Mouse (Mus musculus) NIH3T3 (cell line): ENCODE data around the gene 4930502E18Rik.
"Not testable (repeated sequence)": the region's sequence is repeated elsewhere in the genome, so short reads cannot be mapped to it uniquely, and the experiment has no call there.

Experiments used
- DNase-seq: peaks from one replicate; pipeline ENCODE4 v3.0.0-alpha.2; 2012; ENCODE audit warnings: low read depth

4930502E18Rik gene

GRCm38 (mm10) chrX:53724596-53724995 lies at the start of gene 4930502E18Rik:
Gene 4930502E18Rik (plus strand): TSS chrX:53724826.
- DNase-seq: no peak

GRCm38 (mm10) chrX:53676943-53677342 lies 47.7 kb upstream of the 4930502E18Rik start:
- DNase-seq: not testable (repeated sequence)

GRCm38 (mm10) chrX:53682650-53683049 lies 42.0 kb upstream of the 4930502E18Rik start:
- DNase-seq: not testable (repeated sequence)

GRCm38 (mm10) chrX:53684676-53685075 lies 40.0 kb upstream of the 4930502E18Rik start:
- DNase-seq: not testable (repeated sequence)

- no peak for DNase-seq
Measured at GRCm38 (mm10) chrX:53692065-53692464, 32.6 kb upstream of the 4930502E18Rik start.

- no peak for DNase-seq
Measured at GRCm38 (mm10) chrX:53693141-53693540, 31.5 kb upstream of the 4930502E18Rik start.

GRCm38 (mm10) chrX:53694008-53694777 lies 30.4 kb upstream of the 4930502E18Rik start:
- DNase-seq: no peak

GRCm38 (mm10) chrX:53699225-53699624 lies 25.4 kb upstream of the 4930502E18Rik start:
- no peak for DNase-seq

GRCm38 (mm10) chrX:53702673-53703072 lies 22.0 kb upstream of the 4930502E18Rik start:
- DNase-seq: no peak

GRCm38 (mm10) chrX:53715942-53716322 lies 8.7 kb upstream of the 4930502E18Rik start:
- no peak for DNase-seq

- DNase-seq: no peak
Measured at GRCm38 (mm10) chrX:53716323-53717182, 8.1 kb upstream of the 4930502E18Rik start.

GRCm38 (mm10) chrX:53728967-53729366 lies 4.3 kb downstream of the 4930502E18Rik start:
- no peak for DNase-seq

- no peak for DNase-seq
Measured at GRCm38 (mm10) chrX:53752851-53753250, 28.2 kb downstream of the 4930502E18Rik start.

GRCm38 (mm10) chrX:53757736-53758135 lies 33.1 kb downstream of the 4930502E18Rik start, which contains the start of gene 1700013H16Rik:
Gene 1700013H16Rik (minus strand): TSS chrX:53757831.
- no peak for DNase-seq

GRCm38 (mm10) chrX:53776276-53776675 lies 51.6 kb downstream of the 4930502E18Rik start, which contains the start of gene Zfp36l3:
Gene Zfp36l3 (minus strand): TSS chrX:53776394.
- no peak for DNase-seq
